10 mouse cellular contexts compared by ENCODE assay signal in genomic region chr13:41572351-41572735, GRCm38 (mm10). TPM values are rescaled to one million over a fixed set of nuclear protein-coding genes. Genes with fewer than 3 reads are reported as not detected.
DNase-seq lines count a peak whose midpoint lies in the region; ATAC-seq and TF ChIP-seq lines count a peak whose summit lies in the region.
"Had no signal": no experiment of that assay in that cellular context is flagged by ENCODE, and none has a peak within 500 bp of the region (broad histone marks: within the 10 kb centered on the region; RNA-seq: fewer than 3 reads in every experiment).

No protein-coding gene starts in this region.

- peak; percentile 20; the same call in 1 of the 2 replicates for TF ChIP-seq CTCF in small intestine, adult 2 months (IDR thresholded peaks at IDR 0.05; ENCODE audit: extremely low read depth, insufficient read length, insufficient replicate concordance, low read depth, low read length)

- DNase-seq in forebrain, embryonic 11.5 days (ENCODE audit: low spot score): no peak
- no peak for DNase-seq in forebrain, embryonic 10.5 days (ENCODE audit: extremely low spot score, low spot score)
- DNase-seq in midbrain, embryonic 14.5 days: no peak
- DNase-seq in urinary bladder, postnatal 10 days (ENCODE audit: low spot score): no peak
- no peak for DNase-seq in right cerebral cortex, adult 2 months (ENCODE audit: low spot score in 2 of 2)

- H3K4me2 ChIP-seq in forebrain, embryonic 11.5 days (ENCODE audit: low read depth, low read length, severe bottlenecking): no peak overlapping the region
- no peak overlapping the region for H3K4me2 ChIP-seq in midbrain, embryonic 12.5 days (replicated peaks)
- no peak overlapping the region for H3K4me2 ChIP-seq in midbrain, embryonic 14.5 days (ENCODE audit: low read length)
- H3K4me2 ChIP-seq in hindbrain, embryonic 16.5 days (ENCODE audit: low read length): no peak overlapping the region
- H3K4me2 ChIP-seq: limb, embryonic 15.5 days had no signal

- no peaks in the 10 kb centered on the region for H3K9me3 ChIP-seq in forebrain, embryonic 11.5 days (ENCODE audit: control insufficient read depth, low read length)
- H3K9me3 ChIP-seq in forebrain, embryonic 10.5 days: no peaks in the 10 kb centered on the region
- no peaks in the 10 kb centered on the region for H3K9me3 ChIP-seq in midbrain, embryonic 12.5 days
- H3K9me3 ChIP-seq in midbrain, embryonic 14.5 days (ENCODE audit: control insufficient read depth, low read length): no peaks in the 10 kb centered on the region
- peaks cover 8% of the 10 kb centered on the region for H3K9me3 ChIP-seq in hindbrain, embryonic 16.5 days (ENCODE audit: control insufficient read depth, low read length)
- H3K9me3 ChIP-seq: limb, embryonic 15.5 days had no signal

- no peaks in the 10 kb centered on the region; the same call in 1 of the 2 replicates for H3K27me3 ChIP-seq in forebrain, embryonic 11.5 days (ENCODE audit: control insufficient read depth, insufficient read depth, low read length)
- peaks cover 15% of the 10 kb centered on the region; the same call in 1 of the 2 replicates for H3K27me3 ChIP-seq in forebrain, embryonic 10.5 days (ENCODE audit: poor library complexity, severe bottlenecking)
- 0 out of 2 replicates have a peak, but pooled peaks cover 3% of the 10 kb centered on the region for H3K27me3 ChIP-seq in midbrain, embryonic 12.5 days
- no peaks in the 10 kb centered on the region for H3K27me3 ChIP-seq in midbrain, embryonic 14.5 days (ENCODE audit: control insufficient read depth, insufficient read depth, low read length)
- H3K27me3 ChIP-seq in hindbrain, embryonic 16.5 days (replicated peaks; ENCODE audit: control insufficient read depth, insufficient read depth, low read length): no peaks in the 10 kb centered on the region
- no peaks in the 10 kb centered on the region for H3K27me3 ChIP-seq in small intestine, adult 2 months (ENCODE audit: control insufficient read depth, insufficient read depth, low read length)
- H3K27me3 ChIP-seq: limb, embryonic 15.5 days had no signal

- no peak overlapping the region for H3K27ac ChIP-seq in forebrain, embryonic 11.5 days (ENCODE audit: low read depth, low read length)
- H3K27ac ChIP-seq in forebrain, embryonic 10.5 days: no peak overlapping the region
- no peak overlapping the region for H3K27ac ChIP-seq in midbrain, embryonic 12.5 days (replicated peaks)
- H3K27ac ChIP-seq in midbrain, embryonic 14.5 days (replicated peaks; ENCODE audit: low read depth, low read length): no peak overlapping the region
- H3K27ac ChIP-seq in hindbrain, embryonic 16.5 days (ENCODE audit: low read depth, low read length): no peak overlapping the region
- H3K27ac ChIP-seq in small intestine, adult 2 months (ENCODE audit: insufficient read depth, low read depth, low read length): no peak overlapping the region
- H3K27ac ChIP-seq: limb, embryonic 15.5 days had no signal

- peak; percentile 53; the same call in 1 of the 2 replicates for ATAC-seq in forebrain, embryonic 11.5 days (replicated peaks; ENCODE audit: low FRiP score)
- 0 out of 2 replicates have a peak, but pooled peaks have one; percentile 49 for ATAC-seq in midbrain, embryonic 12.5 days (ENCODE audit: low FRiP score, low read depth)
- no peak for ATAC-seq in midbrain, embryonic 14.5 days (ENCODE audit: low FRiP score, low TSS enrichment)
- ATAC-seq in hindbrain, embryonic 16.5 days: peak; percentile 52

- no peak overlapping the region for H3K9ac ChIP-seq in forebrain, embryonic 11.5 days (ENCODE audit: low read length)
- no peak overlapping the region for H3K9ac ChIP-seq in midbrain, embryonic 12.5 days (replicated peaks)
- H3K9ac ChIP-seq in midbrain, embryonic 14.5 days (replicated peaks; ENCODE audit: low read length): no peak overlapping the region
- no peak overlapping the region for H3K9ac ChIP-seq in hindbrain, embryonic 16.5 days (ENCODE audit: low read depth, low read length)
- H3K9ac ChIP-seq: limb, embryonic 15.5 days had no signal

- H3K36me3 ChIP-seq in forebrain, embryonic 11.5 days (ENCODE audit: control insufficient read depth, insufficient read depth, low read length): no peaks in the 10 kb centered on the region
- H3K36me3 ChIP-seq in forebrain, embryonic 10.5 days (replicated peaks): no peaks in the 10 kb centered on the region
- H3K36me3 ChIP-seq in midbrain, embryonic 12.5 days: no peaks in the 10 kb centered on the region
- no peaks in the 10 kb centered on the region for H3K36me3 ChIP-seq in midbrain, embryonic 14.5 days (ENCODE audit: control insufficient read depth, insufficient read depth, low read length)
- H3K36me3 ChIP-seq in hindbrain, embryonic 16.5 days (ENCODE audit: control insufficient read depth, insufficient read depth, low read length): no peaks in the 10 kb centered on the region
- no peaks in the 10 kb centered on the region for H3K36me3 ChIP-seq in small intestine, adult 2 months (ENCODE audit: control insufficient read depth, insufficient read depth, low read length)
- H3K36me3 ChIP-seq: limb, embryonic 15.5 days had no signal

- 50% methylated on average over 4 of the region's 4 CpGs for WGBS in forebrain, embryonic 11.5 days
- 52% methylated on average over 4 of the region's 4 CpGs for WGBS in forebrain, embryonic 10.5 days
- 51% methylated on average over 4 of the region's 4 CpGs for WGBS in midbrain, embryonic 12.5 days
- WGBS in midbrain, embryonic 14.5 days: 51% methylated on average over 4 of the region's 4 CpGs
- WGBS in hindbrain, embryonic 16.5 days: 46% methylated on average over 4 of the region's 4 CpGs
- WGBS in small intestine, adult 2 months: 43% methylated on average over 4 of the region's 4 CpGs

- H3K4me1 ChIP-seq in forebrain, embryonic 11.5 days (replicated peaks; ENCODE audit: control insufficient read depth, insufficient read depth, low read length): no peaks in the 10 kb centered on the region
- peaks cover 11% of the 10 kb centered on the region for H3K4me1 ChIP-seq in forebrain, embryonic 10.5 days
- H3K4me1 ChIP-seq in midbrain, embryonic 12.5 days: peaks cover 10% of the 10 kb centered on the region
- H3K4me1 ChIP-seq in midbrain, embryonic 14.5 days (ENCODE audit: control insufficient read depth, insufficient read depth, low read length): peaks cover 8% of the 10 kb centered on the region; the same call in 1 of the 2 replicates
- peaks cover 6% of the 10 kb centered on the region for H3K4me1 ChIP-seq in hindbrain, embryonic 16.5 days (ENCODE audit: control insufficient read depth, insufficient read depth, low read depth, low read length)
- no peaks in the 10 kb centered on the region for H3K4me1 ChIP-seq in small intestine, adult 2 months (ENCODE audit: control insufficient read depth, insufficient read depth, insufficient read length, low read length)

- no peak overlapping the region for H3K4me3 ChIP-seq in forebrain, embryonic 11.5 days (ENCODE audit: low read depth, low read length)
- H3K4me3 ChIP-seq in forebrain, embryonic 10.5 days: no peak overlapping the region
- no peak overlapping the region for H3K4me3 ChIP-seq in midbrain, embryonic 12.5 days
- H3K4me3 ChIP-seq in midbrain, embryonic 14.5 days (replicated peaks; ENCODE audit: low read depth, low read length): no peak overlapping the region
- no peak overlapping the region for H3K4me3 ChIP-seq in hindbrain, embryonic 16.5 days (ENCODE audit: low read length)
- H3K4me3 ChIP-seq in small intestine, adult 2 months (ENCODE audit: low read depth, low read length): no peak overlapping the region
- H3K4me3 ChIP-seq: limb, embryonic 15.5 days; myocyte had no signal

- no peak for TF ChIP-seq POLR2A in small intestine, adult 2 months (IDR thresholded peaks at IDR 0.05; ENCODE audit: low read depth, low read length)

RNA-seq across cellular contexts. Expression of gene Tmem170b, which starts 33.4 kb away (rescaled TPM):
- polyA plus RNA-seq in forebrain, embryonic 11.5 days (2014; fragmentation: Nextera tagmentation; extraction: Ambion mirVana): 22.4 and 24.1 TPM in 2 replicates
- 11.4 and 12.2 TPM in 2 replicates for polyA plus RNA-seq in forebrain, embryonic 10.5 days (2016; fragmentation: Nextera tagmentation; extraction: Ambion mirVana)
- 26.6 and 29.4 TPM in 2 replicates for polyA plus RNA-seq in midbrain, embryonic 12.5 days (2016; fragmentation: Nextera tagmentation; extraction: Ambion mirVana)
- 57.0 and 66.1 TPM in 2 replicates for polyA plus RNA-seq in midbrain, embryonic 14.5 days (2014; fragmentation: Nextera tagmentation; extraction: Ambion mirVana)
- 40.4 and 47.3 TPM in 2 replicates for polyA plus RNA-seq in hindbrain, embryonic 16.5 days (2015; fragmentation: Nextera tagmentation; extraction: Ambion mirVana)
- 1.7 and 5.3 TPM in 2 replicates for polyA plus RNA-seq in small intestine, adult 2 months (2012; rRNA removed)
